Mouse (Mus musculus) macrophage (primary cell): ENCODE measurements at regions not wholly inside any gene's neighbourhood (a gene's known extent, or its start where the extent isn't known, plus 50 kb on each side); places are given as distances from the start of the nearest gene placed in this dataset.
A peak's percentile ranks its signal among the peaks of the same experiment; 100 is the strongest.

Experiments
- H3K27ac ChIP-seq: fragments of 350-480 bp; formaldehyde crosslinking; 2 replicates; pipeline ENCODE4 v1.9.0; 2021
- H3K36me3 ChIP-seq: fragments of 350-480 bp; formaldehyde crosslinking; 2 replicates; pipeline ENCODE4 v1.9.0; 2021; ENCODE audit errors: inconsistent target
- H3K4me3 ChIP-seq: fragments of 350-480 bp; formaldehyde crosslinking; 2 replicates; pipeline ENCODE4 v1.9.0; 2021; ENCODE audit errors: inconsistent target
- H3K79me2 ChIP-seq: fragments of 350-480 bp; formaldehyde crosslinking; 2 replicates; pipeline ENCODE4 v1.9.0; 2021; ENCODE audit errors: inconsistent target
- WGBS: methylation state at CpG from one replicate; pipeline ENCODE4 v1.1.7; 2026; ENCODE audit warnings: inconsistent platforms; ENCODE audit not compliant: missing documents; 5-methylcytosine and 5-hydroxymethylcytosine counted together

DNA sequence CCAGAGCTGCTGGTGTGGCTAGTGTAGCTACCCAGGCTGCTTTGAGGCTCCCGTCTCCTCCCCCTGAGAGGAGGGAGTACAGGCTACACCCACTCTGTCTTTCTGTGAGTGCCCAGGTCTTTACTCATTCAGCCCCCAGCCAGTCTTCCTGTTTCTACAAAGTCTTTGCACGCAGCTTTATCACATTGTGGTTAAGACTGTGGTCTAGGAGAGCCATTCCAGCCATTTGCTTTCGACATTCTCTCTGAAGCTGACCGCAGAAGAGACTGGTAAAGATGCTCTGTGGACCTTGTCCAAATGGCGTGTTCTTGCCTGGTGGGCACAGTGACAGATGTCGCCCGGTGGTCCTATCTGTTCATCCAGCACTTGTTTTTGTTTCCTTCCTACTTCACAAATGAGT lies 62.0 kb downstream of the Tpra1 start:
- H3K36me3 ChIP-seq, result no peaks in the 10 kb centered on the region
- no peak overlapping the region for H3K4me3 ChIP-seq
- WGBS, result 15% methylated on average over 7 of the region's 7 CpGs
- no peak overlapping the region for H3K27ac ChIP-seq
- no peaks in the 10 kb centered on the region for H3K79me2 ChIP-seq

DNA sequence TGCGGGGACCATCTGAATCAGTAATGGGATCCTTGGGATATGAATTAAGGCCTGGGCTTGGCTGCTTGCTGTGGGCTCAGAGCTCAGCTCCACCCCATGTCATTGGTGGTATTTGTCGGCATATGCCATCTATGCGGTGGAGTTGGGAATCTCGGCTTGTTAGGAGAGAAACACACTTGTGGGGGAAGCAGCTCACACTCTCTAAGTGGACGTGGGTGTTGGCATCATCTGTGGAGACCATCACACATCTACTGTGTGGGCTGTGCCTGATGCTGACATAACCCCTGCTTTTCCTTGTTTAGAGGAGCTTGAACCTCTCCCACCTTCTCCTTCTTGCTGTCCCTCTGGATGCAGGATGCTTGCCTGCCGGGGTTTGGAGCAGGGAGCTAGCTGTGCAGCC lies 62.9 kb downstream of the Tpra1 start:
- H3K27ac ChIP-seq, result no peak overlapping the region
- H3K36me3 ChIP-seq, result no peaks in the 10 kb centered on the region
- H3K79me2 ChIP-seq, result no peaks in the 10 kb centered on the region
- 89% methylated on average over 6 of the region's 6 CpGs for WGBS
- H3K4me3 ChIP-seq, result no peak overlapping the region

DNA sequence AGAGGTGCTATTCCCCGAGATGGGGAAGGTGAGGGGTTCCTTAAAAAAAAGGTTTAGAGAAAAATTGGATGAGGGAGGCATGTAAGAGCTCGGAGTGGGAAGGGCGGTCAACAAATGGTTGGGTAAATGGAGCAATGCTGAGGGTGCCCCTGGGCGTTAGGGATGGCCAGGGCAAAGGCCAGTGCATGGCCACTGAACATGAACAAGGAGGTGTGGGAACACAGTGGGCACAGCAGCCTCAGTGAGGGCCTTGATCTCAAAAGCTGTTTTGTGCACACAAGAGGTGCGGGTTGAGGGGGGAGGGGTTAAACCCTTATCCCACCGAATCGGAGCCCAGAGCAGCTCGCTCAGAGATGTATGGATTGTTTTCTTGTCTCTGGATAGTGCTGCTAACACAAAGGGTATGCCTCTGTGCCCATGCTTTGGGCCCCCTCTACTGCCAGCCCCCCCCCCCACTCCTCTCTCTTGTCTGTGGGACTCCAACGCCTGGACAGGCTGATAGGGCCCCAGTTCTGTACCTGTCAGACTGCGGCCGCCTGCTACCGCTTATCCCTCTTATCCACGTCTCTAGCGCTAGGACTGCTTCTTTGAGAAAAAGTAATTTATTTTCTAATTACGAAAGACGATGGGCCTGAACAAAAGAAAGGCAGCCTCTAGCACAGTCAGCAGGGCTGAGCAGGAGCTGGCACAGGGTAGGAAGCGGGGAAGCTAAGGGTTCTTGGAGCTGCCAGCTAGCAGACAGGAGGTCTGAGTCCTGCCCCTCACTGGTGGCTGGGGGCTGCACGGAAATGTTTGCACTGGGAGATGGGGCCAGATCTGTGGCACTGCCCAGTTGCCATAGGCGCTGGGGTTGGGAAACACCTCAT lies 63.5 kb downstream of the Tpra1 start:
- Histone ChIP-seq H3K4me3 (no peak overlapping the region), H3K36me3 (no peaks in the 10 kb centered on the region), H3K79me2 (no peaks in the 10 kb centered on the region), H3K27ac (no peak overlapping the region)
- WGBS, result 84% methylated on average over 19 of the region's 19 CpGs

DNA sequence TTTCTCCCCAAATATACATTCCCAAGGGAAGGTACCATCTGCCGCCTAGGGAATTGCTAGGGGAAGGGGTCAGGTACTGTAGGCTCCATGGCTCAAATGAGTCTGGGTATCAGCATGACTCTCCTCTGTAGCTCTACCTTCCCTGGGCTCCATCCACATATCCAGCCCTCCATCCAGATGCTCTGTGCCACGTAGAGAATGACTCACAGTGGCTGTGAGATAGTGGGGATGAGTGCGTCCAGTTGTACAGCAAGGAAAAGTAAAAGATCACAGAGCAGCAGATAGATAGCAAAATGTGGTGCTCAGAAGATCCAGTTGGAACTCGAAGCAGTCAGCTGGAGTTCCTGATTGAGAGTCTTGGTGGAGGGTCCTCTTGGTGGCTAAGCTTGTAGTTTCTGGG lies 64.5 kb downstream of the Tpra1 start:
- Histone ChIP-seq H3K79me2 (no peaks in the 10 kb centered on the region), H3K36me3 (no peaks in the 10 kb centered on the region), H3K27ac (no peak overlapping the region), H3K4me3 (no peak overlapping the region)
- WGBS, result 76% methylated on average over 4 of the region's 4 CpGs

DNA sequence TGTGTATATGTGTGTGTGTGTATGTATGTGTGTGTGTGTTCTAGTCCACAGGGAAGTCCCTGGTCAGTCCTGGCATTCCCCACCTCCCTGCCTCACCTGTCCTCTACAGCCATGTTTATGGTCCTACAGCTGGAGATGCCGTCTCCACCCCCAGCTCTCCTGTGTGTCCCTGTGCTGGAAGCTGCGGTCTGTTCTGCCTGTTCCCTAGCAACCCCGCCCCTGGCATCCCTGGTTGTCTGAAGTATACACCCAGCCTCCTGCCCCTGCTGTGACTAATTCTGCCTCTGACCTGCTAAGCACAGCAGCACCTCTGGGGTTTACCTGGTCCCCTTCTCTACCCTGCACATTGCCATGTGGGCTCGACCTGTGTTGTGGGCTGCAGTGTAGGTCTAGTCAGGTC lies 66.8 kb downstream of the Tpra1 start:
- WGBS, result 85% methylated on average over 3 of the region's 4 CpGs
- no peak overlapping the region for H3K27ac ChIP-seq
- no peaks in the 10 kb centered on the region for H3K79me2 ChIP-seq
- no peak overlapping the region for H3K4me3 ChIP-seq
- no peaks in the 10 kb centered on the region for H3K36me3 ChIP-seq

DNA sequence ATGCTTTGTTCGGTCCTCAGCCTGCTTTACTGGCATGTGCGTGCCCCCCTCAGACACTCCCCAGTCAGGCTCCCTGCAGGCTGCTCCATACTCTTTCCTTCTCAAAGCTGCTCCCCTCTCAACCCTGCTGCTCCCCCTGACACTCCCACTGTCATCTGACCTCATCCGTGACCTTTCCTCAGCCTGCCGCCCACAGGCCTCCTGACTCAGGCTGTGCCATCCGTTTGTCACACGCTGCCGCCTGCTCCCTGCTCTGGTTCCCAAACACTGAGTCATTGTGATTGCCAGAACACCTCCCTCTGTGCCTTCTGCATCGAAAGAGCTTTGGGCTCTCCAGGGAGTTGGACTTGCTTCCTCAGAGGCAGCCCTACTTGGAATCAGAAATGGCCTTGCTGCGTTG lies 69.7 kb downstream of the Tpra1 start:
- Histone ChIP-seq H3K27ac (peak overlapping the region; percentile 25; the same call in 1 of the 2 replicates), H3K79me2 (no peaks in the 10 kb centered on the region), H3K36me3 (no peaks in the 10 kb centered on the region), H3K4me3 (no peak overlapping the region)
- 60% methylated on average over 8 of the region's 9 CpGs for WGBS

DNA sequence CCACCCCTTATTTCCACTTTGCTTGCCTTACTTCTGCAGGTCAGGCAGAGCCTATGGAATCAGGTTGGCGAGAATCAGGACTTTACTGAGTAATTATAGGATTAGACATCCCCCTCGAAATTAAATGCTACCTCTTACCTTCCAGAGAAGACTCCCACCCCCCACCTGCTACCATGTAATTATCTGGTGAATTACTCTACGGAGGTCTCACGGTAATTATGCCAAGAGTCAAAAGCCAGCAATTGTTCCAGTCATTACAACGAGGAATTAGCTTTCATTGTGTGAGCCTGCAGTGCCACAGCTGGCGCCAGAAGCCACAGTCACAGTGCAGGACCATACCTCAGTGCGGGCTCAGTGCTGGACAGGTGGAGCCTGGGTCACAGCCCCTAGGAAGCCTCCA lies 72.4 kb downstream of the Tpra1 start:
- Histone ChIP-seq H3K27ac (no peak overlapping the region), H3K36me3 (no peaks in the 10 kb centered on the region), H3K79me2 (no peaks in the 10 kb centered on the region), H3K4me3 (no peak overlapping the region)
- WGBS, result 82% methylated on average over 7 of the region's 7 CpGs

DNA sequence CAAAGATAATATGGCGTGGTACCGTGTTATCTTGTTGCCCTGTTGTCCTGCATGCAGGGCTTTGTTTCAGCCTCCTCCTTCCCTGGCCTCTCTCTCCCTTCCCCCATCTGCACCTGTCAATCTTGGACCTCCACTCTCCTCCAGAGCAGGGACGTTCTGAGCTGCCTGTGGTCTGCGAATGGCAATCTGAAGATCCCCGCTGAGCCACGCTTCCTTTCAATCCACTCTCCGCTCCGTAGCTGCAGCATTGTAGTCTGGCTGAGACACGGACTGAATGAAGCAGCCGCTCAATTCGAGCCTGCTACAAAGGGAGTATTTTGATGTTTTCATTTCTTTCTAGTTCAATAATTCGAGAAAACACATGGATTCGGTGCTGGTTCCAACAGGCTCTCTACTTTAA lies 74.5 kb downstream of the Tpra1 start:
- WGBS, result 25% methylated on average over 13 of the region's 13 CpGs
- Histone ChIP-seq H3K4me3 (no peak overlapping the region), H3K36me3 (no peaks in the 10 kb centered on the region), H3K27ac (no peak overlapping the region), H3K79me2 (no peaks in the 10 kb centered on the region)

DNA sequence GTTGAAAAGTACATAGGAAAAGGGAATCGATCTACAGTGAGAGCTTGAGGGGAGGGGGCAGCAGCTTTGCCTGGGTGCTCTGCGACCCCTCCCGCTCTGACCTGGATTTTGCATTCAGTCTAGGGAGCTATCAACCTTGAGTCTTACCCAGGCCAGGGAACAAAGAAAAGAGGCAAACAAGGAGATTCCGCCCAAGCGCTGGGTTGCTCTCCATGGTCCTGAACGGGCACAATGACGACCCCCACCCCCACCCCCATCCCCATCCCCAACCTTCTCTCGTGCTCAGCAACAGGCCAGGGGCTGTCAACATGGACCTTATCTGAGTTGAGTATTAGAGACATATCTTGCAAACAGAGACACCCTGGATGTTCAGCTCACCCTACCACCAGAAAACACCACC lies 74.9 kb downstream of the Tpra1 start:
- H3K4me3 ChIP-seq, result no peak overlapping the region
- H3K27ac ChIP-seq, result no peak overlapping the region
- H3K36me3 ChIP-seq, result no peaks in the 10 kb centered on the region
- H3K79me2 ChIP-seq, result no peaks in the 10 kb centered on the region
- WGBS, result 10% methylated on average over 8 of the region's 8 CpGs

DNA sequence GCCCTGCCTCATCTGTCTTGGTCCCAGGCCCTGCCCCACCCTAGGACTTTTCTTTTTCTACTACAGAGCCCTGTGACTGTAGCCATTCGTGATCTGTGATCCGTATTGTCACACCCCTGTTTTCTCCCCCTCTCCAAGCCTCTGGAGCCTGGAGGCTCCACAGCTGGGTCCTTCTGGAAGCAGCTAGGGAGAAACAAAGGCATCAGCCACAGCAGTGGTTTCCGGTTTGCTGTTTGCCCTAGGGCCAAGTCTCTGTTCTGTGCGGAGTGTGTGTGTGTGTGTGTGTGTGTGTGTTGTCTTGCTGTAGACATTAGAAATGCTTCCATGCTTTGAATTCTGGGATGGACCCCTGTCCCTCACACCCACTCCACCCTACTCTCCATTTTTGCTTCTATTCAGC lies 76.9 kb downstream of the Tpra1 start:
- no peaks in the 10 kb centered on the region for H3K79me2 ChIP-seq
- H3K27ac ChIP-seq, result no peak overlapping the region
- H3K4me3 ChIP-seq, result no peak overlapping the region
- 71% methylated on average over 4 of the region's 4 CpGs for WGBS
- no peaks in the 10 kb centered on the region for H3K36me3 ChIP-seq

DNA sequence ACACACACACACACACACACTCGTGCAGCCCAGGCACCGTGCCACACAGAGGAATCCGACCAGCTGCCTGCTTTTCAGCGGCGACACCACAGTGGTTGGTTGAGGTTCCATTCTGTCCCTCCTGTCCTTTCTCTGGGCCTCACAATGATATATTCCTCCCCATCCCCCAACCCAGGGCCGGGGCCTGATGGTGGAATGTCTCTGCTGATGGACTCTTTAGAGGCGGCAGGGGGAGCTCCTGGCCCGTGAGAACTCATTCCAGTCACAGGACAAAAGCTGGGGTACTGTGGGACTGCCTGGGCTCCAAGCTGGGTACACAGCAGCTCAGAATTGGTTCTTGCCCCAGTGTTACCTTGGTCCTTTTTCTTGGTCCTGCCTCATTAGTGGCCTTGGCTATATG lies 78.1 kb downstream of the Tpra1 start:
- WGBS, result 20% methylated on average over 8 of the region's 8 CpGs
- no peaks in the 10 kb centered on the region for H3K79me2 ChIP-seq
- no peak overlapping the region for H3K4me3 ChIP-seq
- no peaks in the 10 kb centered on the region for H3K36me3 ChIP-seq
- H3K27ac ChIP-seq, result no peak overlapping the region

DNA sequence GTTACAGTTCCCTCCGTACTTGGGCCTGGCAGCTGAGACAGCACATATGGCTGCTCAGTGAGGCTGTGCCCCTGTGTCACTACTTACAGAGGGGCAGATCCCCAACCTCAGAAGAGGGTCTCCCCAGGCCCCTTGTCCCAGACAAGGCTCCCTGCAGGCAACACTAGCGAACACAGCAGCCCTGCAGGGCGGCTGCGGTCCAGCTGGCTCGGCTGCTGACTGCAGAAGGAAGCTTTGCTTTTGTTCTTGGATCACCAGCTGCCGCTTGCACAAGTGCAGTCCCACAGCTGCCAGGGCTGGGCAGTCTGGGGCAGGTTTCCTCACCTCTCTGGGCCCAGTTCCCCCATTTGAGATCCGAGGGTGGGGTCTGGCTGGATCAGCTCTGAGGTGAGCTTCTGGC lies 79.5 kb downstream of the Tpra1 start:
- Histone ChIP-seq H3K36me3 (no peaks in the 10 kb centered on the region), H3K4me3 (no peak overlapping the region), H3K27ac (no peak overlapping the region), H3K79me2 (no peaks in the 10 kb centered on the region)
- WGBS, result 71% methylated on average over 7 of the region's 7 CpGs

DNA sequence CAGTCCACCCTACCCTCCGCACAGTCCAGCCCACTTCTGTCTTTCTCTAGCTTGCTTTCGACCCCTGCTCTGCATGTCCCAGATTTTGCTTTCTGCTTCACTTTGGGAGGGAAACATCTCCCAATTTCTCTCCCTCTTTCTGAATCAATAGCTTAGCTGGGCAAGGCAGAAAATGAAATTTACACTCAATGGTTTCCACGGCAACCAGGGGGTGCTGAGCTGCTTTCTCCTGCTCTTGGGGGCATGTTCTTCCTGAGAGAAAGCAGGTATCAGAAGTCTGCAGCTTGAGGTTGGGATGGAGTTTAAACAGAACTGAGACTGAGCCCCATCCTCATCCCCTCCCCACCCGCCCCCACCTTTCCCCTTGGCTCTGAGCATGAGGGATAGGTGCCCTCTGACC lies 82.1 kb downstream of the Tpra1 start:
- H3K27ac ChIP-seq, result no peak overlapping the region
- no peaks in the 10 kb centered on the region for H3K79me2 ChIP-seq
- no peaks in the 10 kb centered on the region for H3K36me3 ChIP-seq
- H3K4me3 ChIP-seq, result no peak overlapping the region
- 85% methylated on average over 4 of the region's 4 CpGs for WGBS

DNA sequence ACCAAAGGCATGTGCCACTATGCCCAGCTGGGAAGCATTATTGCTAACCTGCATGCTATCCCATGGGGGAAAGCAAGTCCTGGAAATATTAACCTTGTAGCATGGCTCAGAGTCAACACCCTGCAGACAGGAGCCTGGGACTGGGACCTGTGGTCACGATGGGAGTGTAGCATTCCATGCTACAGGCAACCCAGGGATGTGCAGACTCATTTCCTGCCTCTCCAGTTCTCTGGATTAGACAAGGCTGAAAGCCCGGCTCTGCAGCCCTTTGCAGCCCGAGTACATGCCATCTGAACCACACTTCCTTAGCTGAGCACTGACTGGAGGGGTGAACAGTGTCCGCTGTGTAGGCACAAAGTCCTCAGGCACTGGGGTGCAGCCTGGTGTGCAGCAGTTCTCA lies 82.8 kb downstream of the Tpra1 start:
- Histone ChIP-seq H3K36me3 (no peaks in the 10 kb centered on the region), H3K27ac (no peak overlapping the region), H3K79me2 (no peaks in the 10 kb centered on the region), H3K4me3 (no peak overlapping the region)
- WGBS, result 36% methylated on average over 4 of the region's 4 CpGs

DNA sequence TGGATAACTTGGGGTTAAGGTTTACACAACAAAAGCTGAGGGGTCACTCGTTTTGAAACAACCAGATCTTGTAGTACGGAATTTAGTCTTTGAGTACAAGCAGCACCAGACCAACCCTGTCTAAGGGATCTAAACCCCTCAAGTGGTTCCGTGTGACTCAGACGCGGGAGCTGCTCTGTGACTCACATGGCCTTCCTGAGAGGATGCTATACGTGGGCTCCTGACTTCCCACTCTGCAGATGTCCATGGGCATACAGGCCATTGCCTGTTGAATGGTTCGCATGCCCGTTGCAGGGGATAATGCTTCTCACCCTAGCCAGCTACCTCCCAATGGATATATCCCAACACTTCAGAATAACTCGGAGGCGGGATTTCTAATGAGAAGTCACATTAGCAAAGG lies 86.5 kb downstream of the Tpra1 start:
- no peaks in the 10 kb centered on the region for H3K79me2 ChIP-seq
- H3K4me3 ChIP-seq, result no peak overlapping the region
- H3K36me3 ChIP-seq, result no peaks in the 10 kb centered on the region
- H3K27ac ChIP-seq, result no peak overlapping the region
- WGBS, result 85% methylated on average over 10 of the region's 10 CpGs
